Mouse (Mus musculus) limb, embryonic 12.5 days (tissue): ENCODE data around the gene Myd88. TPM values are rescaled to one million over a fixed set of nuclear protein-coding genes. Genes with fewer than 3 reads are reported as not detected.

Experiments used
- ATAC-seq: fragments of 200-750 bp; cut with Nextera tagmentation; 2 replicates; pipeline ENCODE4 v1.8.0; 2017; ENCODE audit warnings: low read depth, moderate TSS enrichment; ENCODE audit not compliant: insufficient number of reproducible peaks, insufficient read depth, low FRiP score, low TSS enrichment
- H3K27ac ChIP-seq: fragments of 300-500 bp; sonication (generic); 2 replicates; pipeline ENCODE4 v1.5.1; 2016; ENCODE audit warnings: mild to moderate bottlenecking, moderate library complexity
- H3K27me3 ChIP-seq: fragments of 300-500 bp; sonication (generic); 2 replicates; pipeline ENCODE4 v1.6.1; 2016; ENCODE audit warnings: mild to moderate bottlenecking, moderate library complexity
- H3K36me3 ChIP-seq: fragments of 300-500 bp; sonication (generic); 2 replicates; pipeline ENCODE4 v1.6.1; 2016; ENCODE audit warnings: mild to moderate bottlenecking, moderate library complexity
- H3K4me1 ChIP-seq: fragments of 300-500 bp; sonication (generic); replicated peaks from 2 replicates; pipeline ENCODE4 v1.6.1; 2016
- H3K4me2 ChIP-seq: fragments of 300-500 bp; sonication (generic); 2 replicates; pipeline ENCODE4 v1.6.1; 2016; ENCODE audit warnings: mild to moderate bottlenecking, moderate library complexity
- H3K4me3 ChIP-seq: fragments of 300-500 bp; sonication (generic); replicated peaks from 2 replicates; pipeline ENCODE4 v1.5.1; 2016; ENCODE audit warnings: mild to moderate bottlenecking
- H3K9ac ChIP-seq: fragments of 300-500 bp; sonication (generic); replicated peaks from 2 replicates; pipeline ENCODE4 v1.6.1; 2016; ENCODE audit warnings: mild to moderate bottlenecking, moderate library complexity
- H3K9me3 ChIP-seq: fragments of 300-500 bp; sonication (generic); 2 replicates; pipeline ENCODE4 v1.6.1; 2016; ENCODE audit warnings: mild to moderate bottlenecking, moderate library complexity
- WGBS: fragments of 180-500 bp; shearing (Covaris S2); methylation state at CpG from one replicate; pipeline ENCODE4 v1.1.7; 2016; 5-methylcytosine and 5-hydroxymethylcytosine counted together
- polyA plus RNA-seq: library from polyadenylated mRNA; unstranded; fragments of >200 nt; fragmentation: Nextera tagmentation; extraction: Ambion mirVana; gene quantifications from 2 replicates; pipeline ENCODE4 v1.2.1, GENCODE M21; 2016

Myd88 gene
- polyA plus RNA-seq, 1 experiment from 2014 or later = 9.2 TPM

DNA sequence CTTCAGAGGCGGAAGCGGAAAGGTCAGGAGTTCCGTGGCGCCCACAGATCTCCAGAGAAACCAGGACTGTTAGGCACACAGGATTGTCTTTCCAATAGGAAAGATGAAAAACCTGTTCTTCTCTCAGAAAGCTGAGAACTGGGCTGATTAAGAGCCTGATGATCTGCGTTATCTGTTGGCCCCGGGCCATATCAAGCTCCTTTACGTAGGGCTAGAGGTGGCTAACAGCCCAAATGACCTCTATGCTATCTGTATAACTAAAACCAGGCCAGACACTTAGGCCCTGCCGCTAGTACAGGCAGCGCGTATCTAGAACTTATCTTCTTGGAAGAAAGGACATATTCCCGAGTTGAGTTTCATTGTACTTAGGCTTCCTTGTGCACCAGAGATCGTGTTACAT lies 22.0 kb upstream of the Myd88 start:
- peaks cover 3% of the 10 kb centered on the region for H3K4me1 ChIP-seq
- no peak overlapping the region for H3K4me3 ChIP-seq
- 84% methylated on average over 12 of the region's 12 CpGs for WGBS
- no peaks in the 10 kb centered on the region for H3K9me3 ChIP-seq
- H3K4me2 ChIP-seq = no peak overlapping the region
- no peak for ATAC-seq
- no peaks in the 10 kb centered on the region for H3K27me3 ChIP-seq
- H3K9ac ChIP-seq = no peak overlapping the region
- H3K27ac ChIP-seq = no peak overlapping the region
- peaks cover 24% of the 10 kb centered on the region for H3K36me3 ChIP-seq

DNA sequence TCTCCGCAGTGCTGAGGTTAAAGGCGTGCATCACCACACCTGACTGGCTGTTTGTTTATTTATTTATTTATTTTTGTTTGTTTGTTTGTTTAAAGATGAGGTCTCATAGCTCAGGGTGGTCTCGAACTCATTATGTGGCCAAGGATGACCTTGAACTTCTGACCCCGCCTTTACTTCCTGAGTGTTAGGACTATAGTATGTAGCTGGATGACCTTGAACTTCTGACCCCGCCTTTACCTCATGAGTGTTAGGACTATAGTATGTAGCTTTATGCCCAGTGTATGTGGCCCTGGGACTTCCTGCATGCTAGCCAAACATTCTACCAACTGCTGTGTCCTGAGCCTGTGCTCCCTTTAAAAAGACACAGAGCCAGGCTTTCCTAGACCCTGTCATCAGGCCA lies 20.2 kb upstream of the Myd88 start:
- Histone ChIP-seq H3K4me3 (no peak overlapping the region), H3K4me1 (peaks cover 7% of the 10 kb centered on the region), H3K36me3 (peaks cover 13% of the 10 kb centered on the region), H3K9ac (no peak overlapping the region), H3K27me3 (no peaks in the 10 kb centered on the region), H3K4me2 (no peak overlapping the region), H3K27ac (no peak overlapping the region), H3K9me3 (no peaks in the 10 kb centered on the region)
- WGBS = 90% methylated on average over 5 of the region's 5 CpGs
- no peak for ATAC-seq

DNA sequence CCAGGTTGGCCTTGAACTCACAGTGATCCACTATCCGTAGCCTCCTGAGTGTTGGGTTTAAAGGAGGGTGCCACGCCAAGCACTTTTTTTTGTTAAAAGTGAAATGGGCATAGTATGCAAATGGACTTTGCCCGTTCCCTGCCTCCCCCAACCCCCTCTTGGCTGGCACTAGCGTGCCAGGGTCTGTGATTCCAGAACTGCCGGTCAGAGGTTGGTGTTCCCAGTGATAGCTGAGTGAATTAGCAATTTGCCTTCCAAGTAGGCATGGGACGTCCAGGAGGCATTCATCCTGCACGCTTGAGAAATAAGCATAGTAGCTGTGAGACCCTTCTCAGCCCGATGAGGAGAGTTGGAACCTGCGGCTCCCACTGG lies 16.8 kb upstream of the Myd88 start:
- H3K4me2 ChIP-seq = peak overlapping the region; percentile 90
- peak overlapping the region; percentile 74 for H3K9ac ChIP-seq
- H3K9me3 ChIP-seq = no peaks in the 10 kb centered on the region
- 51% methylated on average over 9 of the region's 9 CpGs for WGBS
- H3K27ac ChIP-seq = no peak overlapping the region
- H3K27me3 ChIP-seq = no peaks in the 10 kb centered on the region
- peaks cover 13% of the 10 kb centered on the region for H3K36me3 ChIP-seq
- ATAC-seq = no peak
- H3K4me3 ChIP-seq = peak overlapping the region; percentile 75
- H3K4me1 ChIP-seq = peaks cover 7% of the 10 kb centered on the region

DNA sequence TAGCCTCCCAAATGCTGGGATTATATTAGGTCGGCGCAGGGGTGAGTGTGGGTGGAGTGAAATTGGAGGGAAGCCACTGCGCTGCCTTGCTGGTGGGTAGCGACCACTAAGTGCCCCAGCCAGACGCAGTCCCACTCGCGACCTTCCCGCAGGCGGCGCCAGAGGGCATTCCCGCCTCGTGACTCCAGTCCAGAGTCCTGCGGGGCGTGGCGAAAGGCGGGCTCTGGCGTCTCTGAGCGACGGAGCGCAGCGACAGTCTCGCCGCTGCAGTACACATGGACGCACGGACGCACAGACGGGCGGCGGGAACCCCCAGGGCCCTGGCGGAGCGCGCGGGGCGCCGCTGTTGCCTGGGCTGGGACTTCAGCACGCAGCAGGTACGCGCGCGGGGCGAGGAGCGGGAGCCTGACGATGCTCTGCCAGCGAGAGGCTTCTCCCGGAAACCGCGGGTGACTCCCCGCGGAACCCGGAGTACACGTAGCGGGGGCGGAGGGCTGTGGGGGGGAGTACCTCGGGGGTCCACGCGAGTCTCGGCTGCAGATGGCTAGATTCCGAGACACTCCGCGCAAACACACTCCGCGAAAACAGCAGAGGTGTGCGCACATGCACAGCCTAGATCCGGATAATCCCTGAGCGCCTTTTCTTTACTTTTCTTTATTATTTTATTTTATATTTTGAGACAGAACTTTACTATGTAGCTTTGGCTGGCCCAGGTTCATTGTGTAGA lies 16.3 kb upstream of the Myd88 start, which contains the start of gene Xylb:
Gene Xylb (plus strand): TSS at position 51 of the 727 bp plus-strand sequence.
- Histone ChIP-seq H3K4me3 (peak within 1 kb of the TSS; percentile 75), H3K36me3 (peaks cover 10% of the 10 kb centered on the region), H3K4me1 (peaks cover 7% of the 10 kb centered on the region), H3K9me3 (no peaks in the 10 kb centered on the region), H3K9ac (peak within 1 kb of the TSS; percentile 74), H3K27me3 (no peaks in the 10 kb centered on the region), H3K4me2 (peak within 1 kb of the TSS; percentile 90), H3K27ac (no peak within 1 kb of the TSS)
- ATAC-seq = peak; percentile 77
- 3% methylated on average over 65 of the region's 65 CpGs for WGBS

DNA sequence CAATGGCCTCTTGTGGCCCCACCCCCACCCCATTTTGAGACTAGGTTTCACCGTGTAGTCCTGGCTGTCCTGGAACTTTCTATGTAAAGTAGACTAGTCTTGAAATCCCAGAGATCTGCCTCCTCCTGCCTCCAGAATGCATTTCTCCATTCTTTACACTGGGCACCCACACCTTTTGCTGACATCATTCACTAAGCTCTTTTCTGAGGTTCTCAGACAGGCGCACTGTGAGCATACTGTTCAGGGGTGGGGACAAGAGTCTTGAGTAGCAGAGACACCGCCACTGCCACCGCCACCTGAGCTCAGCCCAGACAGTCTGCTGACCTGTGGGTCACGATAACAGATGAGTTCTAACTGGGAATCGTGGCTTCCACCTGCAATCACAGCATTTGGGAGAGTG lies 14.7 kb upstream of the Myd88 start:
- no peak overlapping the region for H3K4me2 ChIP-seq
- no peak overlapping the region for H3K27ac ChIP-seq
- H3K4me1 ChIP-seq = peaks cover 7% of the 10 kb centered on the region
- H3K4me3 ChIP-seq = no peak overlapping the region
- no peaks in the 10 kb centered on the region for H3K9me3 ChIP-seq
- WGBS = 80% methylated on average over 6 of the region's 6 CpGs
- ATAC-seq = no peak
- no peaks in the 10 kb centered on the region for H3K27me3 ChIP-seq
- H3K36me3 ChIP-seq = peaks cover 13% of the 10 kb centered on the region
- H3K9ac ChIP-seq = no peak overlapping the region

DNA sequence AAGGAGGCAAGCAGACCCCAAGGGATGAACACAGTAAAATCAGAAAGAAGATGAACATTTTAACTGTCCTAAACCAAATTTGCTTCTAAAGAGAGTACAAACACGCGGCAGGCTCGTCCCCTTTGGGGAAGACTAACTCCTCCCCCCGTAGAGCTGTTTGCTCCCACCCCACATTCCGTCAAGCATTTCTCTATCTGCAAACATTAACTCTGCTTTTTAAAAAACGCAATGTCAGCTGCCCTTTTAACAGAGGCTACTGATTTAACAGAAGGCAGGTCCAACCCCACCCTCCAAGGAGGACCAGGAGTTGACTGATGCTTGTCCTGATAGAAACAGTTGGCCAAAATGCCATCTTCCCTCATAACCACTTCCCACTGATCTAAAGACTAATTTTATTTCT lies 12.7 kb upstream of the Myd88 start:
- H3K9me3 ChIP-seq = no peaks in the 10 kb centered on the region
- H3K27me3 ChIP-seq = no peaks in the 10 kb centered on the region
- H3K36me3 ChIP-seq = peaks cover 23% of the 10 kb centered on the region
- H3K4me3 ChIP-seq = no peak overlapping the region
- H3K4me1 ChIP-seq = peaks cover 7% of the 10 kb centered on the region
- WGBS = 78% methylated on average over 6 of the region's 6 CpGs
- H3K9ac ChIP-seq = no peak overlapping the region
- no peak overlapping the region for H3K4me2 ChIP-seq
- ATAC-seq = no peak
- no peak overlapping the region for H3K27ac ChIP-seq

DNA sequence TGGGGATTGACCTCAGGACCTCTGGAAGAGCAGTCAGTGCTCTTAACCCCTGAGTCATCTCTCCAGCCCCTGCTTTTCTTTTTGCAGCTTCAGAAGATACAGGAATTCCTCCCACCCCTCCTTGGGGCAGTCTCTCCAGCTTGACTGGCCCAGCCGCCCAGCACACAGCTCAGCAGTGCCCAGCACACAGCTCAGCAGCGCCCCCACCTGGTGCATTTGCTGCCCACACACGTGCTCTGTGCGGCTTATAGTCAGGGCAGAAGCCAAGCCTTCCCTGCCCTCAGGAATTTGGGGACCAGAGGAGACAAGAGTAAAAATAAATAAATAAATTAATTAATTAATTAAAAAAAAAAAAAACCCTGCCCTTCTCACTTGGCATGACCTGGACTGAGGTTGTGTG lies 10.8 kb upstream of the Myd88 start:
- 31% methylated on average over 4 of the region's 4 CpGs for WGBS
- H3K4me2 ChIP-seq = no peak overlapping the region
- H3K27me3 ChIP-seq = no peaks in the 10 kb centered on the region
- H3K27ac ChIP-seq = no peak overlapping the region
- no peaks in the 10 kb centered on the region for H3K4me1 ChIP-seq
- 0 out of 2 replicates have a peak, but pooled peaks have one; percentile 64 for ATAC-seq
- H3K4me3 ChIP-seq = no peak overlapping the region
- no peaks in the 10 kb centered on the region for H3K9me3 ChIP-seq
- no peak overlapping the region for H3K9ac ChIP-seq
- H3K36me3 ChIP-seq = peaks cover 40% of the 10 kb centered on the region

DNA sequence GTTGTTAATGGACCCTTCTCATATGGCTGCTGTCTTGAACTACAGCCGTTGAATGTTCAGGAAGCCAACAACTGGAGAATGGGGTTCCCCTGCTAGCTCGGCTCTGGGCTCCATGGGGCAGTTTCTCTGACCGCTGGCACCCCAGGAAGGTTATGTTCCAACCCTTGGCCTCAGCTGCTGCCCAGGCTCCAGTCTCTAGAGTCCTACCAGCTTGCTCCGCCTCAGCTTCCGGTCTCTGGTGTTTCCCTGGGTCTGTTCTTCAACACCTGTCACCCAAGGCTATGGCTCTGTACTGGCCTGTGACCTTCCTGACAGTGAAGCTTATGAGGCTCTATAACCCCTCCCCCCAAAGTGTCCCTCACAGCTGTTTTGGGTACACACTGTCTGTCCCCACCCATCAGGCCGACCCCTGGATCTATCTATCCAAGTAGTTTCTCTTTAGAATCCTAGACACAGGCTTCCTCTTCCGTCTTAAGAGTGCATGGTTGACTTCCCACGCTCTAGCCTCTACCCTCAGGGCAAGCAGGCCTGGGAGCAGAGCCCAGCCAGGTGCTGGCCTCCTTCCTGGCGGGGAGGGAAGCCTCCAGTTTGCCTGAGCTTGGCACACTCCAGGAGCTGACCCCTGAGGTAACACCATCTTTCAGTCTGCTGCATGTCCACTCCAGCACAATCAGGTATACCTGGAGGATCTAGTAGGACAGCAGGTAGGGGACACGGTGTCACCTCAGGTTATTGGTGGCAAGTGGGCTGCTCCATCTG lies 9.9 kb upstream of the Myd88 start:
- H3K4me1 ChIP-seq = no peaks in the 10 kb centered on the region
- WGBS = 90% methylated on average over 10 of the region's 10 CpGs

DNA sequence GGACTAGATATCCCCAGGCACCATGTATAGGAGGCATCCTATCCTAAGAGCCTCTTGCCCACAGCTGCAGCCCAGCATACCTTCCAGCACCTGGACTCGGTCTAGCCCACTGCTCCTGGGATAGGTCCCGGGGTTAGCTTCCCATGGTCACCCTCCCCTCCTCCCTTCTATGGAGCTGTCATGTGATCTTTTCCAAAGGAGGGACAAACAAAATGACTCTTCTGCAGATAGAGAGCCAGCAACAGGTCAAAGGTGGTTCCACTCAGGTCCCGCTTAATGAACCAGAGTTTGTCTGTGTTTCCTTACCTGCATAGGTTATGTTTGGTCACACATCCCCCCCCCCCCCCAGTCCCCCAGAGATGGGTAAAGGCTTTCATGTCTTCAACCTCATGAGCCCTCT lies 9.3 kb upstream of the Myd88 start:
- H3K4me1 ChIP-seq = no peaks in the 10 kb centered on the region
- no peak for ATAC-seq
- H3K9ac ChIP-seq = no peak overlapping the region
- peaks cover 55% of the 10 kb centered on the region for H3K36me3 ChIP-seq
- 85% methylated on average over 3 of the region's 3 CpGs for WGBS
- H3K27me3 ChIP-seq = no peaks in the 10 kb centered on the region
- H3K4me2 ChIP-seq = no peak overlapping the region
- H3K27ac ChIP-seq = no peak overlapping the region
- no peak overlapping the region for H3K4me3 ChIP-seq
- no peaks in the 10 kb centered on the region for H3K9me3 ChIP-seq

More for the DNA sequence above, 9.9 kb upstream of the Myd88 start:
- no peak for ATAC-seq
- Histone ChIP-seq H3K36me3 (peaks cover 49% of the 10 kb centered on the region), H3K9ac (no peak overlapping the region), H3K27me3 (no peaks in the 10 kb centered on the region), H3K27ac (no peak overlapping the region), H3K4me2 (no peak overlapping the region), H3K9me3 (no peaks in the 10 kb centered on the region), H3K4me3 (no peak overlapping the region)

DNA sequence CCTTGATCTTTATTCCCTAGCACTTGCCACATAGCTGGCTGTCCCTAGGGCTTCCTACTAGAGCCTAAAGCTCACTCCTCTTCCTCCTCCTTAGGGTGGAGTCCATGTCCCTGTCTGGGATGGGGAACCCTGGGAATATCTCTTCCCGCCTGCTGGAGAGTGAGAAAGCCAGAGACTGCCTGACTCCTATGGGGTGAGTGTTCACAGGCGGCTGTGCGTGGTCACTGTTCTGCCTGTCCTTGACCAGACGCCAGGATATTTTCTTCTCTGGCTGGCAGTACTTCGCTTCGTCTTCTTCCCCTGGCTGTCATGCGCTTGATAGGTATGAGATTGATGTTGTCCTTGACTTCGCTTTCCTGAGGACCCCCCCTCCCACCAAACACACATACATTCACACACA lies 5.2 kb upstream of the Myd88 start:
- H3K4me1 ChIP-seq = peaks cover 7% of the 10 kb centered on the region
- no peak for ATAC-seq
- H3K27me3 ChIP-seq = no peaks in the 10 kb centered on the region
- H3K9me3 ChIP-seq = no peaks in the 10 kb centered on the region
- no peak overlapping the region for H3K4me3 ChIP-seq
- peaks cover 76% of the 10 kb centered on the region for H3K36me3 ChIP-seq
- no peak overlapping the region for H3K9ac ChIP-seq
- 90% methylated on average over 8 of the region's 8 CpGs for WGBS
- no peak overlapping the region for H3K4me2 ChIP-seq
- H3K27ac ChIP-seq = no peak overlapping the region

DNA sequence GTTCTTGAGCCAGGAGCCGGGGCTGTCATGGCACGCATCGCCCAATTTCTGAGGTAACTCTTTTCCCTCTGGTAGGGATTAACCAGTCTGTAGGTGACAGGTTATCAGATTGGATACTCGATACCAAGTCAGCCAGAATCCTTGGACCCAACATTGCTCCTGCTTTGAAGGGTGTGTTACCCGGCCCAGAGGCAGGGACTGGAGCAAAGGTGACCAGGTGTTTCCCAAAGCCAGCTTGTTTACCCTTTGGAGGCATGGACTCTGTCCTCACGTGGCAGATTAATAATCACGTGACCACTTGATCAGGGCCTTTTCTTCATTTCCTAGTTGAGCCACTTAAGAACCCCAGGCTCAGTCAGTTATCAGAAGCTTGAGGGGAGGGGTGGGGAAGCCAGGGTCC lies 1.5 kb upstream of the Myd88 start:
- WGBS = 90% methylated on average over 7 of the region's 7 CpGs
- ATAC-seq = no peak

More for the DNA sequence above, 1.5 kb upstream of the Myd88 start:
- H3K36me3 ChIP-seq = peaks cover 48% of the 10 kb centered on the region
- peaks cover 14% of the 10 kb centered on the region for H3K4me1 ChIP-seq
- H3K9me3 ChIP-seq = no peaks in the 10 kb centered on the region
- peak overlapping the region; percentile 84; the same call in 1 of the 2 replicates for H3K4me3 ChIP-seq
- H3K27ac ChIP-seq = no peak overlapping the region
- peaks cover 4% of the 10 kb centered on the region; the same call in 1 of the 2 replicates for H3K27me3 ChIP-seq
- 0 out of 2 replicates have a peak overlapping the region, but pooled peaks have one; percentile 89 for H3K9ac ChIP-seq
- peak overlapping the region; percentile 77 for H3K4me2 ChIP-seq
